Mouse (Mus musculus): ENCODE measurements around the gene Ap2a2. TPM values are rescaled to one million over a fixed set of nuclear protein-coding genes. Genes with fewer than 3 reads are reported as not detected.

Ap2a2 gene
- total and polyA plus RNA-seq, 3 experiments = 28.5 to 58.3 (median 55.1) TPM

- H3K36me3 ChIP-seq (ENCODE audit: control insufficient read depth, insufficient read depth, low read length) = no peaks in the 10 kb centered on the region; the same call in 1 of the 2 replicates
- intact Hi-C loops (cut with DNase I) = no loop called here
- H3K27me3 ChIP-seq (ENCODE audit: control insufficient read depth, insufficient read depth, low read length) = no peaks in the 10 kb centered on the region
- H3K79me2 ChIP-seq (replicated peaks; ENCODE audit: control insufficient read depth, insufficient read depth, low read length) = peaks cover 8% of the 10 kb centered on the region
- no peak overlapping the region for H3K4me3 ChIP-seq
- WGBS = 58% methylated on average over 4 of the region's 4 CpGs
- no peak for TF ChIP-seq POLR2A (IDR thresholded peaks at IDR 0.05; ENCODE audit: insufficient read depth, low read depth, low read length)
- no peak for TF ChIP-seq CTCF (IDR thresholded peaks at IDR 0.05)
- H3K9ac ChIP-seq (ENCODE audit: low read depth, low read length) = no peak overlapping the region
- no peak overlapping the region for H3K27ac ChIP-seq
- no peak for DNase-seq
- peaks cover 7% of the 10 kb centered on the region for H3K4me1 ChIP-seq (ENCODE audit: control insufficient read depth, insufficient read depth, low read length)
Observed at GRCm38 (mm10) chr7:141570625-141571295, 8.8 kb downstream of the Ap2a2 start.

GRCm38 (mm10) chr7:141574041-141574440, 12.1 kb downstream of the Ap2a2 start:
- no peak for DNase-seq
- H3K27me3 ChIP-seq (ENCODE audit: control insufficient read depth, insufficient read depth, low read length) = no peaks in the 10 kb centered on the region
- TF ChIP-seq POLR2A (IDR thresholded peaks at IDR 0.05; ENCODE audit: insufficient read depth, low read depth, low read length) (no peak), CTCF (IDR thresholded peaks at IDR 0.05) (no peak), EP300 (IDR thresholded peaks at IDR 0.05; ENCODE audit: insufficient read depth, low read depth, low read length) (no peak)
- intact Hi-C loops (cut with DNase I) = no loop called here
- H3K79me2 ChIP-seq (replicated peaks; ENCODE audit: control insufficient read depth, insufficient read depth, low read length) = peaks cover 10% of the 10 kb centered on the region
- 28% methylated on average over 3 of the region's 3 CpGs for WGBS
- no peak overlapping the region for H3K9ac ChIP-seq (ENCODE audit: low read depth, low read length)
- no peaks in the 10 kb centered on the region; the same call in 1 of the 2 replicates for H3K36me3 ChIP-seq (ENCODE audit: control insufficient read depth, insufficient read depth, low read length)
- peaks cover 9% of the 10 kb centered on the region for H3K4me1 ChIP-seq (ENCODE audit: control insufficient read depth, insufficient read depth, low read length)
- H3K4me3 ChIP-seq = no peak overlapping the region
- H3K27ac ChIP-seq = no peak overlapping the region

GRCm38 (mm10) chr7:141575481-141575880, 13.5 kb downstream of the Ap2a2 start:
- intact Hi-C loops (cut with DNase I) = no loop called here
- 57% methylated on average over 3 of the region's 3 CpGs for WGBS
- TF ChIP-seq EP300 (IDR thresholded peaks at IDR 0.05; ENCODE audit: insufficient read depth, low read depth, low read length) (no peak), POLR2A (IDR thresholded peaks at IDR 0.05; ENCODE audit: insufficient read depth, low read depth, low read length) (no peak), CTCF (IDR thresholded peaks at IDR 0.05) (no peak)
- no peaks in the 10 kb centered on the region for H3K27me3 ChIP-seq (ENCODE audit: control insufficient read depth, insufficient read depth, low read length)
- no peak overlapping the region for H3K27ac ChIP-seq
- no peak overlapping the region for H3K4me3 ChIP-seq
- peaks cover 8% of the 10 kb centered on the region for H3K79me2 ChIP-seq (replicated peaks; ENCODE audit: control insufficient read depth, insufficient read depth, low read length)
- H3K9ac ChIP-seq (ENCODE audit: low read depth, low read length) = no peak overlapping the region
- no peak for DNase-seq
- H3K4me1 ChIP-seq (ENCODE audit: control insufficient read depth, insufficient read depth, low read length) = peaks cover 5% of the 10 kb centered on the region
- no peaks in the 10 kb centered on the region for H3K36me3 ChIP-seq (ENCODE audit: control insufficient read depth, insufficient read depth, low read length)

GRCm38 (mm10) chr7:141577801-141578200, 15.8 kb downstream of the Ap2a2 start:
- Histone ChIP-seq H3K27me3 (ENCODE audit: control insufficient read depth, insufficient read depth, low read length) (no peaks in the 10 kb centered on the region), H3K79me2 (replicated peaks; ENCODE audit: control insufficient read depth, insufficient read depth, low read length) (peaks cover 6% of the 10 kb centered on the region)
- TF ChIP-seq CTCF (IDR thresholded peaks at IDR 0.05) (no peak), EP300 (IDR thresholded peaks at IDR 0.05; ENCODE audit: insufficient read depth, low read depth, low read length) (no peak), POLR2A (IDR thresholded peaks at IDR 0.05; ENCODE audit: insufficient read depth, low read depth, low read length) (no peak)

GRCm38 (mm10) chr7:141578511-141578910, 16.5 kb downstream of the Ap2a2 start:
- intact Hi-C loops (cut with DNase I) = no loop called here
- H3K27me3 ChIP-seq (ENCODE audit: control insufficient read depth, insufficient read depth, low read length) = no peaks in the 10 kb centered on the region
- TF ChIP-seq POLR2A (IDR thresholded peaks at IDR 0.05; ENCODE audit: insufficient read depth, low read depth, low read length) = no peak
- H3K27ac ChIP-seq = no peak overlapping the region
- peaks cover 7% of the 10 kb centered on the region for H3K4me1 ChIP-seq (ENCODE audit: control insufficient read depth, insufficient read depth, low read length)
- no peak for DNase-seq
- H3K36me3 ChIP-seq (ENCODE audit: control insufficient read depth, insufficient read depth, low read length) = no peaks in the 10 kb centered on the region
- H3K4me3 ChIP-seq = no peak overlapping the region
- 92% methylated on average over 1 of the region's 1 CpGs for WGBS
- H3K79me2 ChIP-seq (replicated peaks; ENCODE audit: control insufficient read depth, insufficient read depth, low read length) = peaks cover 6% of the 10 kb centered on the region
- no peak overlapping the region for H3K9ac ChIP-seq (ENCODE audit: low read depth, low read length)

More at GRCm38 (mm10) chr7:141577801-141578200, 15.8 kb downstream of the Ap2a2 start:
- Histone ChIP-seq H3K36me3 (ENCODE audit: control insufficient read depth, insufficient read depth, low read length) (no peaks in the 10 kb centered on the region), H3K27ac (no peak overlapping the region), H3K9ac (ENCODE audit: low read depth, low read length) (no peak overlapping the region), H3K4me1 (ENCODE audit: control insufficient read depth, insufficient read depth, low read length) (peaks cover 7% of the 10 kb centered on the region), H3K4me3 (no peak overlapping the region)
- WGBS = 65% methylated on average over 3 of the region's 3 CpGs
- no peak for DNase-seq
- intact Hi-C loops (cut with DNase I) = no loop called here

- H3K36me3 ChIP-seq (ENCODE audit: control insufficient read depth, insufficient read depth, low read length) = no peaks in the 10 kb centered on the region
- 93% methylated on average over 2 of the region's 2 CpGs for WGBS
- H3K4me1 ChIP-seq (ENCODE audit: control insufficient read depth, insufficient read depth, low read length) = peaks cover 7% of the 10 kb centered on the region
- peaks cover 6% of the 10 kb centered on the region for H3K79me2 ChIP-seq (replicated peaks; ENCODE audit: control insufficient read depth, insufficient read depth, low read length)
- no peak for TF ChIP-seq CTCF (IDR thresholded peaks at IDR 0.05)
- no peak for TF ChIP-seq EP300 (IDR thresholded peaks at IDR 0.05; ENCODE audit: insufficient read depth, low read depth, low read length)
- TF ChIP-seq POLR2A (IDR thresholded peaks at IDR 0.05; ENCODE audit: insufficient read depth, low read depth, low read length) = no peak
- intact Hi-C loops (cut with DNase I) = no loop called here
- no peaks in the 10 kb centered on the region for H3K27me3 ChIP-seq (ENCODE audit: control insufficient read depth, insufficient read depth, low read length)
- H3K9ac ChIP-seq (ENCODE audit: low read depth, low read length) = no peak overlapping the region
- no peak overlapping the region for H3K27ac ChIP-seq
- H3K4me3 ChIP-seq = no peak overlapping the region
- no peak for DNase-seq
Observed at GRCm38 (mm10) chr7:141578943-141579342, 17.0 kb downstream of the Ap2a2 start.

Measured in heart, adult 2 months (tissue).